Mouse (Mus musculus) liver, postnatal 0 days (tissue): ENCODE data around the gene Obp1b.
"Not testable (repeated sequence)": the region's sequence is repeated elsewhere in the genome, so short reads cannot be mapped to it uniquely, and the experiment has no call there.

Experiments
- CTCF ChIP-seq: sonication (generic); IDR thresholded peaks from 2 replicates; pipeline ENCODE4 v1.5.1; 2016; ENCODE audit warnings: antibody characterized with exemption, low read depth
- EP300 ChIP-seq: IDR thresholded peaks from 2 replicates; pipeline ENCODE4 v1.6.1; 2016; ENCODE audit warnings: antibody characterized with exemption, low read depth, mild to moderate bottlenecking

GRCm38 (mm10) chrX:78202220-78202619 lies 15.6 kb downstream of the Obp1b start:
- TF ChIP-seq CTCF, EP300: not testable (repeated sequence)
